Mouse (Mus musculus): ENCODE data around the gene Htatip2. TPM values are rescaled to one million over a fixed set of nuclear protein-coding genes. Genes with fewer than 3 reads are reported as not detected.

The Htatip2 gene
- polyA plus RNA-seq, 2 experiments, result 5.4 to 10.3 TPM

GRCm38 (mm10) chr7:49804638-49805165, 45.8 kb downstream of the Htatip2 start:
- no peak for DNase-seq (ENCODE audit: low spot score)
- H3K4me2 ChIP-seq (replicated peaks; ENCODE audit: low read depth, low read length, severe bottlenecking), result no peak overlapping the region
- no peaks in the 10 kb centered on the region for H3K4me1 ChIP-seq (ENCODE audit: control insufficient read depth, insufficient read depth, low read length)
- H3K27me3 ChIP-seq (ENCODE audit: control insufficient read depth, insufficient read depth, low read length), result no peaks in the 10 kb centered on the region
- no peak for TF ChIP-seq POLR2A (IDR thresholded peaks at IDR 0.05; ENCODE audit: borderline replicate concordance, extremely low read depth, insufficient read depth, insufficient read length)
- 67% methylated on average over 5 of the region's 5 CpGs for WGBS
- H3K9ac ChIP-seq (ENCODE audit: low read depth, low read length, severe bottlenecking), result no peak overlapping the region
- no peak overlapping the region for H3K27ac ChIP-seq (replicated peaks; ENCODE audit: low read depth, low read length)
- H3K4me3 ChIP-seq (replicated peaks; ENCODE audit: low read length), result no peak overlapping the region
- ATAC-seq (ENCODE audit: low FRiP score, low read depth), result no peak
- no peaks in the 10 kb centered on the region for H3K9me3 ChIP-seq (ENCODE audit: control insufficient read depth, low read length)
- peaks cover 56% of the 10 kb centered on the region for H3K36me3 ChIP-seq (ENCODE audit: control insufficient read depth, insufficient read depth, low read length)

GRCm38 (mm10) chr7:49805618-49806017, 46.7 kb downstream of the Htatip2 start:
- 47% methylated on average over 3 of the region's 3 CpGs for WGBS

GRCm38 (mm10) chr7:49807093-49807682, 48.3 kb downstream of the Htatip2 start:
- no peak for TF ChIP-seq POLR2A (IDR thresholded peaks at IDR 0.05; ENCODE audit: borderline replicate concordance, extremely low read depth, insufficient read depth, insufficient read length)
- H3K4me3 ChIP-seq (replicated peaks; ENCODE audit: low read length), result no peak overlapping the region

More at GRCm38 (mm10) chr7:49805618-49806017, 46.7 kb downstream of the Htatip2 start:
- no peaks in the 10 kb centered on the region for H3K9me3 ChIP-seq (ENCODE audit: control insufficient read depth, low read length)
- no peaks in the 10 kb centered on the region for H3K4me1 ChIP-seq (ENCODE audit: control insufficient read depth, insufficient read depth, low read length)
- H3K27me3 ChIP-seq (ENCODE audit: control insufficient read depth, insufficient read depth, low read length), result no peaks in the 10 kb centered on the region
- ATAC-seq (ENCODE audit: low FRiP score, low read depth) (no peak), DNase-seq (ENCODE audit: low spot score) (no peak)
- peaks cover 50% of the 10 kb centered on the region for H3K36me3 ChIP-seq (ENCODE audit: control insufficient read depth, insufficient read depth, low read length)
- TF ChIP-seq POLR2A (IDR thresholded peaks at IDR 0.05; ENCODE audit: borderline replicate concordance, extremely low read depth, insufficient read depth, insufficient read length), result no peak
- H3K27ac ChIP-seq (replicated peaks; ENCODE audit: low read depth, low read length), result no peak overlapping the region
- no peak overlapping the region for H3K9ac ChIP-seq (ENCODE audit: low read depth, low read length, severe bottlenecking)
- no peak overlapping the region for H3K4me3 ChIP-seq (replicated peaks; ENCODE audit: low read length)
- no peak overlapping the region for H3K4me2 ChIP-seq (replicated peaks; ENCODE audit: low read depth, low read length, severe bottlenecking)

GRCm38 (mm10) chr7:49807846-49808622, 49.1 kb downstream of the Htatip2 start:
- Histone ChIP-seq H3K4me3 (replicated peaks; ENCODE audit: low read length) (no peak overlapping the region), H3K4me1 (ENCODE audit: control insufficient read depth, insufficient read depth, low read length) (no peaks in the 10 kb centered on the region), H3K9ac (ENCODE audit: low read depth, low read length, severe bottlenecking) (no peak overlapping the region), H3K27me3 (ENCODE audit: control insufficient read depth, insufficient read depth, low read length) (no peaks in the 10 kb centered on the region), H3K9me3 (ENCODE audit: control insufficient read depth, low read length) (no peaks in the 10 kb centered on the region), H3K36me3 (ENCODE audit: control insufficient read depth, insufficient read depth, low read length) (peaks cover 30% of the 10 kb centered on the region), H3K27ac (replicated peaks; ENCODE audit: low read depth, low read length) (no peak overlapping the region), H3K4me2 (replicated peaks; ENCODE audit: low read depth, low read length, severe bottlenecking) (no peak overlapping the region)
- WGBS, result 91% methylated on average over 17 of the region's 17 CpGs
- DNase-seq (ENCODE audit: low spot score) (no peak), ATAC-seq (ENCODE audit: low FRiP score, low read depth) (no peak)
- no peak for TF ChIP-seq POLR2A (IDR thresholded peaks at IDR 0.05; ENCODE audit: borderline replicate concordance, extremely low read depth, insufficient read depth, insufficient read length)

More at GRCm38 (mm10) chr7:49807093-49807682, 48.3 kb downstream of the Htatip2 start:
- Histone ChIP-seq H3K27me3 (ENCODE audit: control insufficient read depth, insufficient read depth, low read length) (no peaks in the 10 kb centered on the region), H3K27ac (replicated peaks; ENCODE audit: low read depth, low read length) (no peak overlapping the region), H3K4me1 (ENCODE audit: control insufficient read depth, insufficient read depth, low read length) (no peaks in the 10 kb centered on the region), H3K36me3 (ENCODE audit: control insufficient read depth, insufficient read depth, low read length) (peaks cover 37% of the 10 kb centered on the region; the same call in 1 of the 2 replicates), H3K9ac (ENCODE audit: low read depth, low read length, severe bottlenecking) (no peak overlapping the region), H3K9me3 (ENCODE audit: control insufficient read depth, low read length) (no peaks in the 10 kb centered on the region), H3K4me2 (replicated peaks; ENCODE audit: low read depth, low read length, severe bottlenecking) (no peak overlapping the region)
- ATAC-seq (ENCODE audit: low FRiP score, low read depth), result no peak
- DNase-seq (ENCODE audit: low spot score), result no peak
- 84% methylated on average over 9 of the region's 9 CpGs for WGBS

- WGBS, result 88% methylated on average over 6 of the region's 6 CpGs
- Histone ChIP-seq H3K27me3 (ENCODE audit: control insufficient read depth, insufficient read depth, low read length) (no peaks in the 10 kb centered on the region), H3K4me3 (replicated peaks; ENCODE audit: low read length) (no peak overlapping the region), H3K4me1 (ENCODE audit: control insufficient read depth, insufficient read depth, low read length) (no peaks in the 10 kb centered on the region), H3K36me3 (ENCODE audit: control insufficient read depth, insufficient read depth, low read length) (peaks cover 25% of the 10 kb centered on the region), H3K27ac (replicated peaks; ENCODE audit: low read depth, low read length) (no peak overlapping the region), H3K9me3 (ENCODE audit: control insufficient read depth, low read length) (no peaks in the 10 kb centered on the region), H3K9ac (ENCODE audit: low read depth, low read length, severe bottlenecking) (no peak overlapping the region), H3K4me2 (replicated peaks; ENCODE audit: low read depth, low read length, severe bottlenecking) (no peak overlapping the region)
- TF ChIP-seq POLR2A (IDR thresholded peaks at IDR 0.05; ENCODE audit: borderline replicate concordance, extremely low read depth, insufficient read depth, insufficient read length), result no peak
- ATAC-seq (ENCODE audit: low FRiP score, low read depth) (no peak), DNase-seq (ENCODE audit: low spot score) (no peak)
These were observed 50.2 kb downstream of the Htatip2 start for GRCm38 (mm10) chr7:49809100-49809499.

All from limb, embryonic 14.5 days (tissue).